Mouse (Mus musculus) hindbrain, embryonic 16.5 days (tissue): ENCODE results near the gene Raver2. TPM values are rescaled to one million over a fixed set of nuclear protein-coding genes. Genes with fewer than 3 reads are reported as not detected.
A peak's percentile ranks its signal among the peaks of the same experiment; 100 is the strongest.

Source experiments
- ATAC-seq: fragments of 200-750 bp; cut with Nextera tagmentation; 2 replicates; pipeline ENCODE4 v1.8.0; 2017; ENCODE audit warnings: moderate TSS enrichment, moderate library complexity
- H3K27ac ChIP-seq: fragments of 300-500 bp; sonication (generic); 2 replicates; pipeline ENCODE4 v1.5.1; 2014; ENCODE audit warnings: low read depth, mild to moderate bottlenecking, control low read depth, low read length, moderate library complexity
- H3K27me3 ChIP-seq: fragments of 300-500 bp; sonication (generic); replicated peaks from 2 replicates; pipeline ENCODE4 v1.6.1; 2014; ENCODE audit warnings: low read length; ENCODE audit not compliant: control insufficient read depth, insufficient read depth
- H3K36me3 ChIP-seq: fragments of 300-500 bp; sonication (generic); 2 replicates; pipeline ENCODE4 v1.6.1; 2014; ENCODE audit warnings: mild to moderate bottlenecking, low read length, moderate library complexity, mixed read lengths; ENCODE audit not compliant: control insufficient read depth, insufficient read depth
- H3K4me1 ChIP-seq: fragments of 300-500 bp; sonication (generic); 2 replicates; pipeline ENCODE4 v1.6.1; 2014; ENCODE audit warnings: low read depth, low read length; ENCODE audit not compliant: control insufficient read depth, insufficient read depth
- H3K4me2 ChIP-seq: fragments of 300-500 bp; sonication (generic); 2 replicates; pipeline ENCODE4 v1.6.1; 2014; ENCODE audit warnings: mild to moderate bottlenecking, low read length, control low read depth, moderate library complexity
- H3K4me3 ChIP-seq: fragments of 300-500 bp; sonication (generic); 2 replicates; pipeline ENCODE4 v1.5.1; 2014; ENCODE audit warnings: mild to moderate bottlenecking, low read length, control low read depth, moderate library complexity
- H3K9ac ChIP-seq: fragments of 300-500 bp; sonication (generic); 2 replicates; pipeline ENCODE4 v1.6.1; 2014; ENCODE audit warnings: low read depth, mild to moderate bottlenecking, control low read depth, low read length, moderate library complexity
- H3K9me3 ChIP-seq: fragments of 300-500 bp; sonication (generic); 2 replicates; pipeline ENCODE4 v1.6.1; 2014; ENCODE audit warnings: mild to moderate bottlenecking, low read length, moderate library complexity; ENCODE audit not compliant: control insufficient read depth
- WGBS: fragments of 180-500 bp; shearing (Covaris S2); extraction: QIAGEN DNeasy Blood & Tissue Kit; methylation state at CpG from one replicate; pipeline ENCODE4 v1.1.7; 2014; 5-methylcytosine and 5-hydroxymethylcytosine counted together
- polyA plus RNA-seq: library from polyadenylated mRNA; unstranded; fragments of >200 nt; fragmentation: Nextera tagmentation; extraction: Ambion mirVana; gene quantifications from 2 replicates; pipeline ENCODE4 v1.2.1, GENCODE M21; 2015

Raver2 gene
- polyA plus RNA-seq: 4.7 and 6.0 TPM in 2 replicates

DNA sequence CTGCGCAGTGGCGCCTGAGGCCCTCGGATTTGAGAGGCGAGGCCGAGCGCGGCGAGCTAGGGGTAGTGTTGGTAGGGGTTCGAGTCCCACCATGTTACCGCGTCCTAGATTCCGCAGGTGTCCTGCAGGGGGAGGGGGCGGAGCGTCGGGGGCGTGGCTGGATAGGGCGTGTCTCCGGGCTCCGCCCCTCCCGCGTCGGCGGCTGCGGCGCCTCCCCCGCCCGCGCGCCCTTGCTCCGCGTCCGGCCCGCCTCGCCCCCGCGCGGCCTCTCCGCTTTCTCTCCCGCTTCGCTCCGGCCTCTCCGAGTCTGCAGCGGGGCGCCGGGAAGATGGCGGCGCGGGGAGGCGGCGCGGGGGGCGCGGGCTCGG lies at the start of gene Raver2:
Gene Raver2 (plus strand): TSS at position 198 of the 368 bp plus-strand sequence.
- Histone ChIP-seq H3K27ac (peak within 1 kb of the TSS; percentile 48), H3K4me3 (peak within 1 kb of the TSS; percentile 87), H3K27me3 (no peaks in the 10 kb centered on the region), H3K4me2 (peak within 1 kb of the TSS; percentile 96), H3K36me3 (no peaks in the 10 kb centered on the region), H3K9me3 (no peaks in the 10 kb centered on the region), H3K4me1 (no peaks in the 10 kb centered on the region; the same call in 1 of the 2 replicates), H3K9ac (peak within 1 kb of the TSS; percentile 87)
- whole genome bisulfite sequencing: under 1% methylated on average over 32 of the region's 54 CpGs
- peak; percentile 82 for ATAC-seq

DNA sequence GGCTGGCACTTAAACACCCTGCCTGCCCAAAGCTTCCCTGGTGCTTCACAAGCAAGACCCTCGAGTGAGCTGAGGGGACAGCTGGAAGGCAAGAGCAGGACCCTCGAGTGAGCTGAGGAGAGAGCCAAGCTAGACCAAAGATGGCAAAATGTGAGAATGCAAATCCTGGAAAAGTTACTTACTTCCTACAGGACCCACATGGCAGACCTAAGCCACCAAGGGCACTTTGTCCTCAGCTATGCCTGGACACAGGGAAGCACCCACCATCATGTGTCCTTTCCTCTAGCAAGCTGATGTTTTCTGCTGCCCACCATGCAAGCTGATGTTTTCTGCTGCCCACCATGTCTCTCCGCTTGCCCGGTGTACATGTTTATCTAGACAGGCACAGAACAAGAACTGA lies 48.2 kb upstream of the Raver2 start, which contains the start of gene Gm10577:
Gene Gm10577 (minus strand): TSS at position 101 of the 400 bp plus-strand sequence.
- no peaks in the 10 kb centered on the region for H3K27me3 ChIP-seq
- ATAC-seq: no peak
- H3K4me2 ChIP-seq: no peak within 1 kb of the TSS
- H3K4me1 ChIP-seq: no peaks in the 10 kb centered on the region
- no peak within 1 kb of the TSS for H3K9ac ChIP-seq
- H3K9me3 ChIP-seq: peaks cover 4% of the 10 kb centered on the region; the same call in 1 of the 2 replicates
- H3K36me3 ChIP-seq: no peaks in the 10 kb centered on the region
- 86% methylated on average over 4 of the region's 4 CpGs for WGBS
- no peak within 1 kb of the TSS for H3K4me3 ChIP-seq
- no peak within 1 kb of the TSS for H3K27ac ChIP-seq

DNA sequence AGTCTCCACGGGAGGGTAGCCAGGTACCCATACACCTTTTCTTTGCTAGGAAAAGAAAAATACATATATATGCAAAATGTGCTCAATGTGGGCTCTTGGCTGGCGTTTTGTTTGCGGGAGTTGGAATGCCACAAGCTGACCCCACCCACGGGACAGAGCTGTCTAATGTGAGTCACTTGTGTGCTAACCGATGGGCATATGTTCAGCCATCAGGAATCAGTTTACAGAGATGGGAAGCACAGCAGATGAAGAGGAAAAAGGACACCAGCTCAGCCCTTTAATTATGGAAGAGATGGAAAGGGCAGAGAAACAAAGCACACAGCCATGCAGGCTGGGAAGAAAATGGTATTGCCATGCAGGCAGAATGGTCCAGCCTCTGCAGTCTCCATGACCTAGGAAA lies 42.2 kb upstream of the Raver2 start:
- Histone ChIP-seq H3K4me3 (no peak overlapping the region), H3K4me1 (no peaks in the 10 kb centered on the region), H3K9ac (no peak overlapping the region), H3K4me2 (no peak overlapping the region), H3K9me3 (peaks cover 4% of the 10 kb centered on the region; the same call in 1 of the 2 replicates), H3K27ac (no peak overlapping the region), H3K27me3 (no peaks in the 10 kb centered on the region), H3K36me3 (no peaks in the 10 kb centered on the region)
- no peak for ATAC-seq
- WGBS: 77% methylated on average over 5 of the region's 5 CpGs

DNA sequence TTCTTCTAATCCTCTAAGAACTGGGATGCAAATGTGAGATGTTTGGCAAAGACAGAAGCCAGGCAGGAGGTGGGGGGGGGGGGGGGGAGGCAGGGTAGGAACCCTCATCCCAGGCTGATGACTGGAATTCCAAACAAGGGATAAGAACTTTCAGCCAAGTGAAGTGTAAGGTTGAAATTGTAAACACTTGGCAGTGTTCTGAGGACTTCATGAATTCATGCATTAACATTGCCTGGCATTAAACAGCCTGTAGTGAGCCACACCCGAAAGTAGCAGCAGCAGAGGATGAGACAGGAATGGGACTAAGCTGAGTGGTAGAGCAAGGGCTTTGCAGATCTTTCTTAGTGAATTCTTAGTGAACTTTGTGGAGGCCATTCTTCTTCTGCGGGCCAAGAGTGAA lies 41.8 kb upstream of the Raver2 start:
- H3K4me3 ChIP-seq: no peak overlapping the region
- 76% methylated on average over 2 of the region's 2 CpGs for WGBS
- H3K27me3 ChIP-seq: no peaks in the 10 kb centered on the region
- no peak overlapping the region for H3K4me2 ChIP-seq
- ATAC-seq: 0 out of 2 replicates have a peak, but pooled peaks have one; percentile 11
- peaks cover 4% of the 10 kb centered on the region; the same call in 1 of the 2 replicates for H3K9me3 ChIP-seq
- H3K27ac ChIP-seq: no peak overlapping the region
- no peaks in the 10 kb centered on the region for H3K36me3 ChIP-seq
- H3K9ac ChIP-seq: no peak overlapping the region
- H3K4me1 ChIP-seq: no peaks in the 10 kb centered on the region

DNA sequence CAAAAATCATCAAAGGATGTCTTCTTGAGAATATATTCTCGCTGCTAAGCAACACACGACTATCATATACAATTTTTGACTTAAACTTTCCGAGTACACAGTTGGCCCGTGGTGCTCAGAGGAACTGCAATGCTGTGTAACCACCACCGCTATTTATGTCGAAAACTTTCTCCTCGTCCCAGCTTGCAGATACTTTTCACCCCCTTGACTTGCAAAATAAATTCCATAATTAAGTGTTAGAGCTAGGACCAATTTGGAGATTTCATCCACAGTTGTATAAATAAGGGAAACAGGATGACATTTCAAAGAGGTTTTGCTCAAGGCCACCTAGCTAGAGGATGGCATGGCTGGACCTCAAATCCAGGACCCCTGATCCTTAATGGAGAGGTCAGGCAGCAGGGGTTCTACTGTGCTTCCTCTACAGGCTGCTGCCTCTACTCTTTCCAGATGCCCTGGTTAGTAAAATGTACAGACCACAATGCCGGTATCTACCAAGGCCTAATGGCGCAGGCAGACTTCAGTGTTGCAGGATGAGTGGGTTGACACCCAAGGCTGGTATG lies 40.9 kb upstream of the Raver2 start:
- Histone ChIP-seq H3K4me1 (no peaks in the 10 kb centered on the region), H3K4me2 (no peak overlapping the region), H3K27ac (no peak overlapping the region), H3K27me3 (no peaks in the 10 kb centered on the region), H3K9ac (no peak overlapping the region), H3K9me3 (peaks cover 3% of the 10 kb centered on the region; the same call in 1 of the 2 replicates), H3K36me3 (no peaks in the 10 kb centered on the region), H3K4me3 (no peak overlapping the region)
- WGBS: 93% methylated on average over 9 of the region's 9 CpGs
- no peak for ATAC-seq

DNA sequence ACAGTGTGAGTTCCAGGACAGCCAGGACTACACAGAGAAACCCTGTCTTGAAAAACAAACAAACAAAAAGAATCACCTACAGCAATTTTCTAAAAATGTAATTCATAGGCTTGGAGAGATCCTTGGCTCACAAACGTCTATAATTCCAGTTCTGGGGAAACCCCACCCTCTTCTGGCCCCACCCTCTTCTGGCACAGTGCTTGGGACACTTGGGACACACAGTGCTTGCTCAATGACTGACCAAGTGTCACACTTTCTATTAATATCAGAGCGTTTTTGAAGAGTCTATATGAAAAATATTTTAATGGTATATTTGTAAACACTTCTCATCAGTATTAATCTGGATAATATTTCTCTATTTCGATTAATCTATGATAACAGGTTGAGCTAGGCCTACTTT lies 35.7 kb upstream of the Raver2 start:
- no peaks in the 10 kb centered on the region for H3K36me3 ChIP-seq
- H3K4me3 ChIP-seq: no peak overlapping the region
- H3K9me3 ChIP-seq: no peaks in the 10 kb centered on the region
- H3K9ac ChIP-seq: no peak overlapping the region
- no peaks in the 10 kb centered on the region for H3K4me1 ChIP-seq
- no peaks in the 10 kb centered on the region for H3K27me3 ChIP-seq
- WGBS: 79% methylated on average over 3 of the region's 3 CpGs
- no peak for ATAC-seq
- no peak overlapping the region for H3K27ac ChIP-seq
- H3K4me2 ChIP-seq: no peak overlapping the region

DNA sequence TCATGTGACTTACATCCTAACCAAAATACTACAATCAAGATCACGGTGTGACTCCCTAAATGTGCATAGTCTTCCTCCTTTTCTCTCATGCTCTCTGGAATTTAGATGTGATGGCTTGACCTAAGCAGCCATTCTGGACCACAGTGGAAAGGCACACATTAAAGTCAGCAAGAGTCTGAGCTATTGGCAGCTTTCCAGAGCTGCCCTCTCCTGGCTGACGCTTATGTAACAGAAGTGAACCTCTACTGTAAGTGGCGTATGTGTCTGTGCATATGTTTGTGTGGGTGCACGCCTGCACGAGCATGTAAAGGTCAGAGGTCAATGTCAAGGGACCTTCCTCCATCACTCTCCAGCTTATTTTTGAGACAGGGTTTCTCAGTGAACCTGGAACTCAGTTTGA lies 33.7 kb upstream of the Raver2 start:
- Histone ChIP-seq H3K9ac (no peak overlapping the region), H3K4me3 (no peak overlapping the region), H3K9me3 (no peaks in the 10 kb centered on the region), H3K36me3 (no peaks in the 10 kb centered on the region), H3K4me2 (no peak overlapping the region), H3K27ac (no peak overlapping the region), H3K27me3 (no peaks in the 10 kb centered on the region), H3K4me1 (no peaks in the 10 kb centered on the region)
- WGBS: 80% methylated on average over 5 of the region's 5 CpGs
- no peak for ATAC-seq

DNA sequence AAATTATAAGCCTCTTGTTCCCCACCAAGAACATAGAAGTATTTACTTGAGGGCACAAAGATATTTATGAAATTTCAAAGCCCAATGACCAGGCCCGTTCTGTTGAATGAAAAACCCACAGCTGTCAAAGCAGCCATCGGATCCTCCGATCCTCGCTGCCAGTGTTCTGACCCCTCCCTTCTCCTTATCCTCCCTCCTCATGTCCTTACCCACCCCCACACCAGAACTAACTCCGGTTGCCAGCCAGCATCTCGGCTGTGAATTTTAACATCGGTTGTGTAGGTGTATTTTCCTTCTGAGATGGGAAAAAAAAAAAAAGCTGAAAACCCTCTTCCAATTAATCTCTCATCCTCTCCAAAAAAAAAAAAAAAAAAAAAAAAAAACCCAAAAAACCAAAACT lies 31.6 kb upstream of the Raver2 start:
- H3K4me1 ChIP-seq: no peaks in the 10 kb centered on the region
- no peaks in the 10 kb centered on the region for H3K27me3 ChIP-seq
- 57% methylated on average over 7 of the region's 7 CpGs for WGBS
- H3K27ac ChIP-seq: no peak overlapping the region
- ATAC-seq: no peak
- no peaks in the 10 kb centered on the region for H3K9me3 ChIP-seq
- H3K9ac ChIP-seq: no peak overlapping the region
- H3K36me3 ChIP-seq: no peaks in the 10 kb centered on the region
- no peak overlapping the region for H3K4me2 ChIP-seq
- H3K4me3 ChIP-seq: no peak overlapping the region

DNA sequence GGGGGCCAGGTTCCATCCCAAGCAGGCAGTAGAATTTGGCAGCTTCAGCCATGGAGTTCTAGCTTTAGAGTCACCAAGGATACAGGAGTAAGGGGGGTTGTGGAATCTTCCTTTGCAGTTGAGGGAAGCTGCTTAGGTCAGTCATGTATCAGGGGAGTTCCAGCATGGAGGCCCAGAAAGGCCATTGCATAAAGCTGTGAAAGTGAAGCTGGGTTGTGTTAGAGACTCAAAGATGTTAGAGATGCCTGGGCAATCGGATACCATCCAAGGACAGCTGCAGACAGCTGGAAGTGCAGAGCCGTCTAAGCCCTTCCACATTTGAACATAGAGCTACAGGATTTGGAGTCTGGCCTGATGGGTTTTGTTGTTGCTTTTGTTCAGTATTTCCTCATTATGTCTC lies 25.1 kb upstream of the Raver2 start:
- H3K27ac ChIP-seq: no peak overlapping the region
- H3K4me3 ChIP-seq: no peak overlapping the region
- ATAC-seq: no peak
- H3K4me2 ChIP-seq: no peak overlapping the region
- WGBS: 84% methylated on average over 2 of the region's 2 CpGs
- H3K36me3 ChIP-seq: no peaks in the 10 kb centered on the region
- no peak overlapping the region for H3K9ac ChIP-seq
- H3K4me1 ChIP-seq: no peaks in the 10 kb centered on the region
- H3K9me3 ChIP-seq: no peaks in the 10 kb centered on the region
- H3K27me3 ChIP-seq: no peaks in the 10 kb centered on the region
